Mouse (Mus musculus) thymus, postnatal 0 days (tissue): ENCODE results near the gene Ano6. TPM values are rescaled to one million over a fixed set of nuclear protein-coding genes. Genes with fewer than 3 reads are reported as not detected.

Experiments
- DNase-seq: peaks from one replicate; pipeline ENCODE4 v3.0.0-alpha.2; 2015; ENCODE audit warnings: low spot score
- polyA plus RNA-seq: library from polyadenylated mRNA; unstranded; fragments of >200 nt; fragmentation: Nextera tagmentation; extraction: Ambion mirVana; gene quantifications from 2 replicates; pipeline ENCODE4 v1.2.1, GENCODE M21; 2015

The Ano6 gene
- polyA plus RNA-seq, 1 experiment from 2014 or later = 104 TPM

- no peak for DNase-seq
These were observed 95.5 kb downstream of the Ano6 start for GRCm38 (mm10) chr15:95885953-95886820.

- no peak for DNase-seq
These were observed 96.7 kb downstream of the Ano6 start for GRCm38 (mm10) chr15:95887365-95887764.

- DNase-seq = no peak
These were observed 97.9 kb downstream of the Ano6 start for GRCm38 (mm10) chr15:95888556-95888955.

- DNase-seq = peak; percentile 22
These were observed 99.7 kb downstream of the Ano6 start for GRCm38 (mm10) chr15:95890368-95890767.

- no peak for DNase-seq
These were observed 101.5 kb downstream of the Ano6 start for GRCm38 (mm10) chr15:95892171-95892570.

- DNase-seq = no peak
These were observed 102.3 kb downstream of the Ano6 start for GRCm38 (mm10) chr15:95892929-95893328.

- DNase-seq = no peak
These were observed 105.1 kb downstream of the Ano6 start for GRCm38 (mm10) chr15:95895699-95896098.

GRCm38 (mm10) chr15:95897653-95898052 lies 107.0 kb downstream of the Ano6 start:
- no peak for DNase-seq

- no peak for DNase-seq
These were observed 107.8 kb downstream of the Ano6 start for GRCm38 (mm10) chr15:95898438-95898837.

- no peak for DNase-seq
These were observed 111.8 kb downstream of the Ano6 start for GRCm38 (mm10) chr15:95902396-95902795.

- DNase-seq = no peak
These were observed 113.6 kb downstream of the Ano6 start for GRCm38 (mm10) chr15:95904247-95904646.

GRCm38 (mm10) chr15:95906017-95906749 lies 115.5 kb downstream of the Ano6 start:
- DNase-seq = no peak

GRCm38 (mm10) chr15:95906891-95907290 lies 116.2 kb downstream of the Ano6 start:
- no peak for DNase-seq

GRCm38 (mm10) chr15:95907337-95907736 lies 116.7 kb downstream of the Ano6 start:
- no peak for DNase-seq

- DNase-seq = no peak
These were observed 117.3 kb downstream of the Ano6 start for GRCm38 (mm10) chr15:95907909-95908308.

- DNase-seq = no peak
These were observed 119.6 kb downstream of the Ano6 start for GRCm38 (mm10) chr15:95910099-95910780.

- no peak for DNase-seq
These were observed 124.3 kb downstream of the Ano6 start for GRCm38 (mm10) chr15:95914963-95915362.

- no peak for DNase-seq
These were observed 124.8 kb downstream of the Ano6 start for GRCm38 (mm10) chr15:95915477-95915876.

GRCm38 (mm10) chr15:95917330-95917729 lies 126.7 kb downstream of the Ano6 start:
- DNase-seq = no peak

GRCm38 (mm10) chr15:95920047-95920446 lies 129.4 kb downstream of the Ano6 start:
- no peak for DNase-seq

- DNase-seq = no peak
These were observed 130.4 kb downstream of the Ano6 start for GRCm38 (mm10) chr15:95921072-95921471.

- no peak for DNase-seq
These were observed 131.0 kb downstream of the Ano6 start for GRCm38 (mm10) chr15:95921639-95922038.
